Mouse (Mus musculus) heart, postnatal 0 days (tissue): Measurements from ENCODE around the gene Tfe3. TPM values are rescaled to one million over a fixed set of nuclear protein-coding genes. Genes with fewer than 3 reads are reported as not detected.

Experiments
- ATAC-seq: fragments of 200-750 bp; cut with Nextera tagmentation; 2 replicates; pipeline ENCODE4 v1.8.0; 2017; ENCODE audit warnings: low read depth, moderate number of reproducible peaks, moderate library complexity; ENCODE audit not compliant: insufficient read depth
- DNase-seq: peaks from one replicate; pipeline ENCODE4 v3.0.0-alpha.2; 2016; ENCODE audit warnings: low spot score
- H3K27ac ChIP-seq: fragments of 300-500 bp; sonication (generic); 2 replicates; pipeline ENCODE4 v1.5.1; 2014; ENCODE audit warnings: low read depth, mild to moderate bottlenecking
- H3K27me3 ChIP-seq: fragments of 300-500 bp; sonication (generic); 2 replicates; pipeline ENCODE4 v1.6.1; 2014; ENCODE audit warnings: low read length, mixed read lengths; ENCODE audit not compliant: control insufficient read depth, insufficient read depth
- H3K36me3 ChIP-seq: fragments of 300-500 bp; sonication (generic); replicated peaks from 2 replicates; pipeline ENCODE4 v1.6.1; 2014; ENCODE audit warnings: low read length, mixed read lengths; ENCODE audit not compliant: control insufficient read depth, insufficient read depth
- H3K4me1 ChIP-seq: fragments of 300-500 bp; sonication (generic); 2 replicates; pipeline ENCODE4 v1.6.1; 2014; ENCODE audit warnings: antibody characterized with exemption; ENCODE audit not compliant: control insufficient read depth, insufficient read depth
- H3K4me2 ChIP-seq: fragments of 300-500 bp; sonication (generic); 2 replicates; pipeline ENCODE4 v1.6.1; 2014; ENCODE audit warnings: low read depth, mild to moderate bottlenecking, low read length, moderate library complexity
- H3K4me3 ChIP-seq: fragments of 300-500 bp; sonication (generic); 2 replicates; pipeline ENCODE4 v1.5.1; 2014; ENCODE audit warnings: low read depth, low read length
- H3K9ac ChIP-seq: fragments of 300-500 bp; sonication (generic); replicated peaks from 2 replicates; pipeline ENCODE4 v1.6.1; 2014; ENCODE audit warnings: low read depth, low read length, mixed read lengths
- H3K9me3 ChIP-seq: fragments of 300-500 bp; sonication (generic); replicated peaks from 2 replicates; pipeline ENCODE4 v1.6.1; 2016; ENCODE audit warnings: low read length; ENCODE audit not compliant: control insufficient read depth
- CTCF ChIP-seq: IDR thresholded peaks from 2 replicates; pipeline ENCODE4 v1.5.1; 2016; ENCODE audit warnings: antibody characterized with exemption, control low read depth, low read depth
- EP300 ChIP-seq: IDR thresholded peaks from 2 replicates; pipeline ENCODE4 v1.6.1; 2016; ENCODE audit warnings: antibody characterized with exemption, low read depth
- WGBS: fragments of 180-500 bp; shearing (Covaris S2); extraction: QIAGEN DNeasy Blood & Tissue Kit; methylation state at CpG from one replicate; pipeline ENCODE4 v1.1.7; 2014; 5-methylcytosine and 5-hydroxymethylcytosine counted together
- polyA plus RNA-seq: library from polyadenylated mRNA; unstranded; fragments of >200 nt; fragmentation: Nextera tagmentation; extraction: Ambion mirVana; gene quantifications from 2 replicates; pipeline ENCODE4 v1.2.1, GENCODE M21; 2015
- total RNA-seq: library from RNA; depleted of rRNA; stranded (reverse); fragments of >200 nt; gene quantifications from 2 replicates; pipeline ENCODE4 v1.2.3, GENCODE M21; 2014; ENCODE audit warnings: low replicate concordance

The Tfe3 gene
- total and polyA plus RNA-seq, 2 experiments from 2014 or later = 8.4 to 11.5 TPM

DNA sequence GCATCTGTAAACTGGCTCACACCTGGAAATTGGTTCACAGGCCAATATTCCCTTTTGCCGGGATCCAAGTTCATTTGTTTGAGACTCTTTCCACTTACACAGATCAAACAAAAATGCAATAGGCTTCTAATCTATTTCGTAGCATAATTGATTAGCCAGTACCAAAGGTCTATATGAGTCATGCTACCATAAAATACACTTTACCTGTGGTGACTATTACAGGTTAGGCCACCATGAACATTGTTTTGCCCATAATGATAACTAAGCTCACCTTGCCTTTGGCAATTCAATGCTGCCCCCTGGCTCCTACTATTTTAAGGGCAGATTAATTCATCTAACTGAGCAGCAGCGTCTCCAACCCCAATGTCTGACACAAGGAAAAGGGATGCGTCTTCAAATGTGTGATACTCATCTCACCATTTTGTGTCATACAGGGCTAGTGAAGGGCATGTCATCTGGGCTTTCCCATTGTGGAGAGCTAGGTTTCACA lies 20.3 kb downstream of the Tfe3 start:
- Histone ChIP-seq H3K9me3 (no peaks in the 10 kb centered on the region), H3K4me3 (no peak overlapping the region), H3K4me2 (no peak overlapping the region), H3K27ac (no peak overlapping the region), H3K36me3 (no peaks in the 10 kb centered on the region), H3K4me1 (no peaks in the 10 kb centered on the region), H3K27me3 (no peaks in the 10 kb centered on the region), H3K9ac (no peak overlapping the region)
- DNase-seq = no peak
- WGBS = 67% methylated on average over 4 of the region's 4 CpGs
- ATAC-seq = no peak
- TF ChIP-seq EP300 (no peak), CTCF (no peak)

DNA sequence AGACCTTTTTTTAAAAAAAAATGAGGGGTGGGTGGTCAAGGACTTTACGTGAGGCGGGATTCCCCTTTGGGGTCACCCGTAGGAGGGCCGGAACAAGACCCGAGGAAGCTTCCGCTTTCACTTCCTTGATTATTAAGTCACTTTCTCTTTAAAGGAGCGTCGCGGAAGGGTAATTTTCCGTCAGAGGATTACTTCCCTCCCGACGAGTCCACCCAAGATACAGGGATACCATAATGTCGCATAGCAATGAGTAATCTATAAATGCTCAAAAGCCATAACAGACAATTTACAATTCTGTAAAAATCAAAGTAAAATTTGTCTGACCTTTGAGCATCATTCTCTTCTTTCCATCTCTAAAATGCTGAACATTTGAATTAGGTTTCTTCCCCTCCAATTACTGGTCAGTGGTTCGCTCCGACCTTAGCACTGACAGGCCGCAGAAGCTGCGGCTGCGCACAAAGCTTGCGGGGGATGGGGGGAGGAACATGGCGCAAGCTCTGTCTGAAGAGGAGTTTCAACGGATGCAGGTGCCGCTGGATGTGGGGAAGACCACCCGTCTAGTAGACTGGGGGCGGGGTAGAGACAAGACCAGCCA lies 27.3 kb downstream of the Tfe3 start, which contains the start of gene Gripap1:
Gene Gripap1, plus strand, starts transcription at position 224 of the 595 bp plus-strand sequence.
- TF ChIP-seq CTCF (no peak), EP300 (no peak)
- Histone ChIP-seq H3K4me1 (0 out of 2 replicates have a peak, but pooled peaks cover 6% of the 10 kb centered on the region), H3K9me3 (no peaks in the 10 kb centered on the region), H3K9ac (peak within 1 kb of the TSS; percentile 66; the same call in 1 of the 2 replicates), H3K27ac (peak within 1 kb of the TSS; percentile 43; the same call in 1 of the 2 replicates), H3K4me3 (peak within 1 kb of the TSS; percentile 62), H3K36me3 (no peaks in the 10 kb centered on the region), H3K4me2 (peak within 1 kb of the TSS; percentile 66), H3K27me3 (no peaks in the 10 kb centered on the region)
- DNase-seq = peak; percentile 89
- WGBS = 18% methylated on average over 24 of the region's 24 CpGs
- ATAC-seq = peak; percentile 84

DNA sequence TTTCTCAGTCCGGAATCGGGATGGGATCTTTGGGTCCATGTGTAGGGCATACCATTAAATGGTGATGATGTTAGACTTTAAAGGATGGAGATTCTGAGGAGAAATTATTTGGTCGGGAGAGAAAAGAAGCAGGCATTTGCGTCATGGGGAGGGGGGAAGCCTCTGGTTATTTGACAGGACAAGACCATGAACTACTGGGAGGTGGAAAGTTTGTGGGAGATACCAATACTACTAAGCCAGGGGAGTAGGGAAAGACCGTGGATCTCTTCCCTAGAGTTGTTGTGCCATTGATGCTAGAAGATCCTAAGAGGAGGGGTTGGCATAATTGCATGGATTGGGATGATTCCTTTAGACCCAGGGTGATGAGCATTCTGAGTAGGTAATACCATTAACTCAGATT lies 27.9 kb downstream of the Tfe3 start:
- H3K9me3 ChIP-seq = no peaks in the 10 kb centered on the region

DNA sequence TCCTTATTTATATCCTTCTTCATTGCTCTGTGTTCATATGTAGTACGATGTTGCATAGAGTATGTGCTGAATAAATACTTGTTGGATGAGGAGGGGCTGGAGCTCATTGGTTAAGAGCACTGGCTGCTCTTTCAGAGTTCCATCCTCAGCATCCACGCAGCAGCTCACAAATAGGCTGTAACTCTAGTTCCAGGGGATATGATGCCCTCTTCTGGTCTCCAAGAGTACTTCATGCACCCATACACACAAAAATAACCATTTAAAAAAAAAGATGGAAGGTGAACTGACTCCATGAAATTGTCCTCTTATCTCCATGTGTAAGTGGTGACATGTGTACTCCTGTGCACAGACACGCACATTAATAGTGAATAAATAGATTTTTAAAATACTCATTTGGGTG lies 31.0 kb downstream of the Tfe3 start:
- 0 out of 2 replicates have a peak, but pooled peaks cover 3% of the 10 kb centered on the region for H3K36me3 ChIP-seq
- H3K4me2 ChIP-seq = no peak overlapping the region
- no peak for ATAC-seq
- DNase-seq = no peak
- H3K9ac ChIP-seq = no peak overlapping the region
- H3K4me1 ChIP-seq = 0 out of 2 replicates have a peak, but pooled peaks cover 6% of the 10 kb centered on the region
- no peaks in the 10 kb centered on the region for H3K9me3 ChIP-seq
- H3K27ac ChIP-seq = no peak overlapping the region
- WGBS = 45% methylated on average over 3 of the region's 3 CpGs
- no peak overlapping the region for H3K4me3 ChIP-seq
- TF ChIP-seq CTCF = peak; percentile 35
- no peak for TF ChIP-seq EP300
- H3K27me3 ChIP-seq = no peaks in the 10 kb centered on the region

More for the DNA sequence above, 27.9 kb downstream of the Tfe3 start:
- H3K27ac ChIP-seq = no peak overlapping the region
- H3K4me3 ChIP-seq = peak overlapping the region; percentile 62
- TF ChIP-seq CTCF = no peak
- TF ChIP-seq EP300 = no peak
- no peak for ATAC-seq
- WGBS = 16% methylated on average over 5 of the region's 5 CpGs
- H3K9ac ChIP-seq = peak overlapping the region; percentile 66; the same call in 1 of the 2 replicates
- H3K4me2 ChIP-seq = peak overlapping the region; percentile 66
- DNase-seq = no peak
- no peaks in the 10 kb centered on the region for H3K36me3 ChIP-seq
- no peaks in the 10 kb centered on the region for H3K27me3 ChIP-seq
- 0 out of 2 replicates have a peak, but pooled peaks cover 6% of the 10 kb centered on the region for H3K4me1 ChIP-seq

DNA sequence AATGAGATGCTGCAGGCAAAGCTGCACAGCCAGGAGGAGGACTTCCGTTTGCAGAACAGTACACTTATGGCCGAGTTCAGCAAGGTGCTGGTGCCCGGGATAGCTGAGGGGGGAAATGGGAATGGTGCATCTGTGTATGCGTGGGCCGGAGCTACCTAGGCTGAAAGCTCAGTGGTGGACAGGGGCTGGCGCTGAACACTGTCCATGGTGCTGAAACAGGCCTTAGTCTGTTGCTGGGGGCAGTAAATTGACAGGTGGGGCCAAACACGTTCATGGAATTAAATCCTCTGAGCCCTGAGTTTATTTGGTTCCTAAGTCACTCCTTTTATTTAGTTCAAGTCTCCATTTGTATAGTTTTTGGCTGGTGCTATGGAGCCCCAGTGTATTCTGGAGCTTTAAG lies 32.7 kb downstream of the Tfe3 start:
- no peaks in the 10 kb centered on the region for H3K9me3 ChIP-seq
- no peak overlapping the region for H3K9ac ChIP-seq
- no peak overlapping the region for H3K4me2 ChIP-seq
- peaks cover 11% of the 10 kb centered on the region; the same call in 1 of the 2 replicates for H3K36me3 ChIP-seq
- 22% methylated on average over 7 of the region's 7 CpGs for WGBS
- TF ChIP-seq EP300 = no peak
- no peak for TF ChIP-seq CTCF
- DNase-seq (no peak), ATAC-seq (no peak)
- H3K27ac ChIP-seq = no peak overlapping the region
- H3K4me3 ChIP-seq = no peak overlapping the region
- no peaks in the 10 kb centered on the region for H3K27me3 ChIP-seq
- 0 out of 2 replicates have a peak, but pooled peaks cover 6% of the 10 kb centered on the region for H3K4me1 ChIP-seq
